Comparison of ENCODE assay signal across 17 mouse cellular contexts in the genomic region with DNA sequence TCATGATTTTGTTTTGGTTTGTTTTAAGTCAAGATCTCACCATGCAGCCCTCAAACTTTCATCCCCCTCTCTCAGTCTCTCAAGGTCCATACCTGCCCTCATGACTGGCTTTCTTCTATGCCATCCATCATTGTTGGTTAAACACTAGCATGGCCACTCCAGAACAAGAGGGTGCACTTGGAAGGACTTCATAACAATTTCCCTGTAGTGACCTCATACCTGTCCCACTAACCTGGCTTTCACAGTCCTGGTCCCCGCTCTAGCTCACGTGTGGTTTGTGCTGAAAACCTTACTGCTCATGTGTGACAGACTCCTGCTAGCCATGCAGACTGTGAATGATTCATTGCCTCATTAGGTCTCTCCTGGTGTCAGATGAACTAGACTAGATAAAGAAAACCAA.
"Had no signal": no experiment of that assay in that cellular context is flagged by ENCODE, and none has a peak within 500 bp of the region (broad histone marks: within the 10 kb centered on the region; RNA-seq: fewer than 3 reads in every experiment).

No protein-coding gene starts in this region.

- H3K27ac ChIP-seq: liver, embryonic 12.5 days; liver, embryonic 14.5 days; midbrain, embryonic 10.5 days; midbrain, embryonic 12.5 days; neural tube, embryonic 13.5 days; neural tube, embryonic 15.5 days had no signal

- H3K9ac ChIP-seq: liver, embryonic 12.5 days; liver, embryonic 14.5 days; midbrain, embryonic 12.5 days; neural tube, embryonic 13.5 days; neural tube, embryonic 15.5 days had no signal

- DNase-seq: midbrain, embryonic 14.5 days; retina, postnatal 1 day; right cerebral cortex, adult 18-20 months; right cerebral cortex, postnatal 25 days; right cerebral cortex, postnatal 4 days; spleen, adult 18-20 months; thymus, adult 18-20 months; thymus, postnatal 14 days; thymus, postnatal 36 days had no signal

- H3K4me2 ChIP-seq: liver, embryonic 12.5 days; midbrain, embryonic 12.5 days; neural tube, embryonic 13.5 days; neural tube, embryonic 15.5 days had no signal

- H3K27me3 ChIP-seq: liver, embryonic 12.5 days; midbrain, embryonic 12.5 days; neural tube, embryonic 13.5 days; neural tube, embryonic 15.5 days had no signal

- H3K9me3 ChIP-seq: liver, embryonic 12.5 days; midbrain, embryonic 10.5 days; midbrain, embryonic 12.5 days; neural tube, embryonic 13.5 days; neural tube, embryonic 15.5 days had no signal

- ATAC-seq: liver, embryonic 12.5 days; midbrain, embryonic 16.5 days had no signal

- H3K4me3 ChIP-seq: liver, embryonic 12.5 days; midbrain, embryonic 10.5 days; midbrain, embryonic 12.5 days; myocyte; neural tube, embryonic 13.5 days; neural tube, embryonic 15.5 days had no signal

- H3K36me3 ChIP-seq: liver, embryonic 12.5 days; midbrain, embryonic 10.5 days; midbrain, embryonic 12.5 days; neural tube, embryonic 13.5 days; neural tube, embryonic 15.5 days had no signal

- H3K4me1 ChIP-seq: liver, embryonic 12.5 days; midbrain, embryonic 10.5 days; midbrain, embryonic 12.5 days; neural tube, embryonic 13.5 days had no signal
